Mouse (Mus musculus) left cerebral cortex, postnatal 10 days (tissue): ENCODE results near the gene Adh5. TPM values are rescaled to one million over a fixed set of nuclear protein-coding genes. Genes with fewer than 3 reads are reported as not detected.

ENCODE experiments used
- DNase-seq, 2 experiments: peaks; one replicate each; pipeline ENCODE4 v3.0.0; 2021 to 2022; ENCODE audit warnings: low spot score in 2 of 2, mixed read lengths in 1 of 2; ENCODE audit errors: extremely low spot score in 1 of 2
- intact Hi-C: fragments of 180-260 bp; cut with DNase I; formaldehyde crosslinking; loops from one replicate; pipeline ENCODE4 v1.15.1; 2025
- total RNA-seq, 2 experiments: library from RNA; stranded (reverse); gene quantifications; 2 replicates each; pipeline ENCODE4 v1.2.3; 2021

Gene Adh5
- total RNA-seq, 2 experiments from 2014 or later = 82.8 to 83.2 TPM

DNA sequence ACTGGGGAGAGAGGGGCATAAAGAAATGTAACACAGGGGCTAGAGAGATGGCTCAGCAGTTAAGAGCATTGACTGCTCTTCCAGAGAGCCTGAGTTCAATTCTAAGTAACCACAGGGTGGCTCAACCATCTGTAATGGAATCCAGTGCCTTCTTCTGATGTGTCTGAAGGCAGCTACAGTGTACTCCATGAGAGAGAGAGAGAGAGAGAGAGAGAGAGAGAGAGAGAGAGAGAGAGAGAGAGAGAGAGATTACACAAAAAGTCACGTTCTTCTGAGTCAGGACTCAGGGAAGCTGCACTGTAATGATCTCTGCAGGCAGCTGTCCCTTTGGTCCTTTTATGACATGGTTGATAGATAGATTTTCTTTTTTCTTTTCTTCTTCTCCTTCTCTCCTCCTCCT lies 51.7 kb downstream of the Adh5 start:
- intact Hi-C loops = no loop called here
- no peak for DNase-seq

DNA sequence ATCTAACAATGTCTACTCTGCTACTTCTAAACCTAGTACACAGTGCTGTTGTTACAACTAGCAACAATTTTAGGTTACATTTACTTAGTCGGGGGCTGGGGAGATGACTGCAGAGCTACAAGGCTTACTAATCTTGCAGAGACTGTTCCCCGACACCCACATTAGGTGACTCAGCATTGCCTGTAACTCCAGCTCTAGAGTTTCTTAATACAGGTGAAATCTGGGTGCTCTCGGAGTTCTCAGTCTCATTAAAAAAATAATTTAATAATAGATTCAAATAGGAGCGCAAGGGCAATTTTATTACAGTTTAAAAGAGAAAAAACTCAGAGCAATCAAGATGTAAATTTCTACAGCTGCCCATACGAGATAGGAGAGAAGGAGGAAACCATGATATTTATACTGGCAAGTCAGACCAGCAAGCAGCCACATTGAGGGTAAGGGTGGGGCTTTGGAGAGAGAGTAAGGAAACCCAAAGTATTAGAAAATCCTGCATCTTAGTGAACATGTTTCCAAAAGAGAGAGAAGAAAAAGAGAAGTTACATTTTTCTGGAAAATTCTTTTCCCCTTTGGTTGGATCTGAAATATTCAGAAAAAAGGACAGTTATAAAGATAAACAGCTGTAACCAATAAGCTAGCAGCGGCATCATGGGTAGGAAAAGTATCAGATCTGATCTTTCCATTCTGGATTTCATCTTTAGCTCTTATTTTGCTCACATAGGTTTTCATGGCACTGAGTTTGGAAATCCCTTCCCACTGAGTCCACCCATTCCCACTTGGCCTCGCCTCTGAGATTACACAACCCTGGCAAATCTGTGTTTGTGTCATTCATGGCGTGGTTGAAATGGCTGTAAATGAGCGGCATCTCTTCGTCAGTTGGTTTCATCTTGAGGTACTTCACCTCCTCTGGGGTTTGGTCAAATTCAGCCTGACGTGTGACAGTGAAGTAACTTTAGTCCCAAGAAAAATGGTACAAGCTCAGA lies 52.6 kb downstream of the Adh5 start:
- DNase-seq = no peak
- intact Hi-C loops = no loop called here

DNA sequence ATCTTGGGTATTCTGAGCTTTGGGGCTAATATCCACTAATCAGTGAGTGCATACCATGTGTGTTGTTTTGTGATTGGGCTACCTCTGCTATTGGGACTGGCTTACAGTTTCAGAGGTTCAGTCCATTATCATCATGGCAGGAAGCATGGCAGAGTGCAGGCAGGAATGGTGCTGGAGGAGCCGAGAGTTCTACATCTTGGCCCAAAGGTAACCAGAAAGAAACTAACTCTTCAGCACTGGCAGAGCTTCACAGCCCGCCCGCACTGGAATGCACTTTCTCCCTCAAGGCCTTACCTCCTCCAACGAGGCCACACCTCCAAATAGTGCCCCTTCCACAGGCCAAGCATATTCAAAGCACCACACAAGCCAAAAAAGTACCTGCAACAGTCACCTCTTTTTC lies 55.8 kb downstream of the Adh5 start:
- intact Hi-C loops = no loop called here

DNA sequence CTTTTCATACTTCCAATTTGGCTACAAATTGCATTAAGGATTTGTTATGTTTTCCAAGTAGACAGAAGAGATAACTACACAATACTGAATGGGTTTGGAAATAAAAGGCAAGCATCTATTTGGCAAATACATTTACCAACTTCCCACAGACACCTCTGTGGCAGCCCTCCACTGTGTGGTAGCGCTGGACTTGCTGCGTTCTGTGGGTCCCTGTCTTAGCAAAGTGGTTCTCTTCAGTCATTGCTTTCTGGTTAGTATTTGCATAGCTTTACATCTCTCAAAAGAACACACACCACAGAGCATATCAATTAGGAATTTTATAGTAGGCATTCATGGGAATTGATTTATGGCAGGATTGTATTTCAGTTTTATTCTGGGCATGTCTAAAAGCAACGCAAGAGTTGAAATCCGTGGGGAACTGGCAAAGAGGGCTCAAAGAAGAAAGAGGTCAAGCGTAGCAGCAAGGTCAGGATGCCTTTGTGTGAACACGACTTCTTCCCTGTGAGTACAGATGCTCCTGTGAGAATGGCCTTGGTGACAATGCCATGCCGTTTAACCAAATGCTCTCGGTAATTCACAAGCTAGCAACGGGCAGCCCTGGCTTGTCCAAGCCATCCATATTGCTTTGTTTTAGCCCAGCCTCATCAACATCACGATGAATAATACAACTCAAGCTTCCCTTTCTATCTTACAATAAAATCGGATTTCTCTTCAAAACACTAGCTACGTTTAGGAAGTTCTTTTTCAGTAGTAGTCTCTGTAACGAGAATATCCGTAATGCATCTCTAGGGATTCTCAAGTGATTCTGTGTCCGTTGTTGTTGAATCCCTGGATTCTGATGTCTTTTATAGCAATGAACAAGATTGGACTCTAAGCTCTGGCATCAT lies 57.2 kb downstream of the Adh5 start:
- intact Hi-C loops = no loop called here

More for the DNA sequence above, 55.8 kb downstream of the Adh5 start:
- DNase-seq = no peak

DNA sequence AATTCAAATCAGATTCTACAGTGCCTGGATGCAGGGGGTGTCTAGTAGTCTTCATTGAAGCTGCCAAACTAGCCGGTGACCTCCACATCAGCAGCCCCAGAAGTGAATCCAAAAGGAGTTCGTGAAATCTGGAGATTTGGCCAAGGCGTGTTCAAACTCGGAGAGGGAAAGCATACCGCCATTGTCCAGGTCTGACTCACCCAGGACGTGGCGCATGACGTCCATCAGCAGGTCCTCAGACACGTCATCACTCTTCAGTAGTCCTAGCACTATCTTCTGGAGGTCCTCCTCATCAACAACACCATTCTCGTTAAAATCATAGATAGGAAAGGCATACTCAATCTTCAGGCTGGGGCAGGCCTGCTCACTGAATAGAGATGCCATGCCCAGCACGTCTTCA lies 60.9 kb downstream of the Adh5 start:
- no peak for DNase-seq
- intact Hi-C loops = no loop called here

More for the DNA sequence above, 57.2 kb downstream of the Adh5 start:
- DNase-seq = no peak

Other genes starting within 250 kb of the Adh5 start
- gene 4930579F01Rik, start 249.3 kb upstream of the Adh5 start, total RNA-seq = not detected
- under 1 TPM; 0.10 to 0.49 TPM for gene Adh7, start 225.3 kb upstream of the Adh5 start, total RNA-seq
- 1 to 10 TPM; 2.0 to 3.4 TPM for gene Adh1, start 182.1 kb upstream of the Adh5 start, total RNA-seq
- not detected for gene Adh6a, start 129.8 kb upstream of the Adh5 start, total RNA-seq
- gene Adh6b, start 101.3 kb upstream of the Adh5 start, total RNA-seq = not detected
- not detected for gene Adh4, start 27.6 kb upstream of the Adh5 start, total RNA-seq
- gene Metap1, start 46.4 kb downstream of the Adh5 start, total RNA-seq = 10 to 100 TPM; 48.0 to 48.3 TPM
- 100 to 1,000 TPM; 170 to 172 TPM for gene Eif4e, start 83.1 kb downstream of the Adh5 start, total RNA-seq